Mouse (Mus musculus) cerebellum, adult 9-11 months (tissue): ENCODE measurements around the gene P2rx1.
A peak's percentile ranks its signal among the peaks of the same experiment; 100 is the strongest.

ENCODE experiments used
- DNase-seq: peaks from one replicate; pipeline ENCODE4 v3.0.0; 2022

P2rx1 gene

GRCm38 (mm10) chr11:72998771-72999170 lies at the start of gene P2rx1:
TSS of gene P2rx1 (plus strand) at chr11:72999103.
- no peak for DNase-seq

GRCm38 (mm10) chr11:72951137-72952000 lies 47.5 kb upstream of the P2rx1 start:
- peak; percentile 24 for DNase-seq

GRCm38 (mm10) chr11:72952226-72952625 lies 46.7 kb upstream of the P2rx1 start:
- DNase-seq, result no peak

- no peak for DNase-seq
Measured at GRCm38 (mm10) chr11:72952697-72953096, 46.2 kb upstream of the P2rx1 start.

GRCm38 (mm10) chr11:72953116-72953439 lies 45.8 kb upstream of the P2rx1 start:
- no peak for DNase-seq

- peak; percentile 38 for DNase-seq
Measured at GRCm38 (mm10) chr11:72953440-72954151, 45.3 kb upstream of the P2rx1 start.

GRCm38 (mm10) chr11:72954216-72954615 lies 44.7 kb upstream of the P2rx1 start:
- no peak for DNase-seq

GRCm38 (mm10) chr11:72955339-72955974 lies 43.4 kb upstream of the P2rx1 start:
- no peak for DNase-seq

GRCm38 (mm10) chr11:72957318-72957717 lies 41.6 kb upstream of the P2rx1 start:
- no peak for DNase-seq

- DNase-seq, result no peak
Measured at GRCm38 (mm10) chr11:72959924-72960679, 38.8 kb upstream of the P2rx1 start.

- no peak for DNase-seq
Measured at GRCm38 (mm10) chr11:72960723-72961071, 38.2 kb upstream of the P2rx1 start.

GRCm38 (mm10) chr11:72961072-72961980 lies 37.6 kb upstream of the P2rx1 start, which contains the start of gene Atp2a3:
TSS of gene Atp2a3 (plus strand) at chr11:72961169.
- no peak for DNase-seq

- DNase-seq, result no peak
Measured at GRCm38 (mm10) chr11:72962378-72962777, 36.5 kb upstream of the P2rx1 start.

GRCm38 (mm10) chr11:72963058-72963788 lies 35.7 kb upstream of the P2rx1 start:
- no peak for DNase-seq

- no peak for DNase-seq
Measured at GRCm38 (mm10) chr11:72963789-72964294, 35.1 kb upstream of the P2rx1 start.

- DNase-seq, result no peak
Measured at GRCm38 (mm10) chr11:72974995-72975503, 23.9 kb upstream of the P2rx1 start.

GRCm38 (mm10) chr11:72982516-72982915 lies 16.4 kb upstream of the P2rx1 start:
- no peak for DNase-seq

GRCm38 (mm10) chr11:72983283-72983682 lies 15.6 kb upstream of the P2rx1 start:
- no peak for DNase-seq

- DNase-seq, result no peak
Measured at GRCm38 (mm10) chr11:72986745-72987144, 12.2 kb upstream of the P2rx1 start.

GRCm38 (mm10) chr11:72987234-72987633 lies 11.7 kb upstream of the P2rx1 start:
- no peak for DNase-seq

GRCm38 (mm10) chr11:72987807-72988206 lies 11.1 kb upstream of the P2rx1 start:
- no peak for DNase-seq
